Mouse (Mus musculus): ENCODE results near the gene Stard3nl.

- no peak for TF ChIP-seq CTCF (IDR thresholded peaks at IDR 0.05; ENCODE audit: low read depth, low read length)
- TF ChIP-seq POLR2A (IDR thresholded peaks at IDR 0.05; ENCODE audit: borderline replicate concordance, low read depth, low read length) = no peak
Measured at GRCm38 (mm10) chr13:19428076-19428475, 32.5 kb upstream of the Stard3nl start.

Measured in bone marrow macrophage, adult 2 months (primary cell).